Mouse (Mus musculus): ENCODE results near the gene Bak1.

Bak1 gene

DNA sequence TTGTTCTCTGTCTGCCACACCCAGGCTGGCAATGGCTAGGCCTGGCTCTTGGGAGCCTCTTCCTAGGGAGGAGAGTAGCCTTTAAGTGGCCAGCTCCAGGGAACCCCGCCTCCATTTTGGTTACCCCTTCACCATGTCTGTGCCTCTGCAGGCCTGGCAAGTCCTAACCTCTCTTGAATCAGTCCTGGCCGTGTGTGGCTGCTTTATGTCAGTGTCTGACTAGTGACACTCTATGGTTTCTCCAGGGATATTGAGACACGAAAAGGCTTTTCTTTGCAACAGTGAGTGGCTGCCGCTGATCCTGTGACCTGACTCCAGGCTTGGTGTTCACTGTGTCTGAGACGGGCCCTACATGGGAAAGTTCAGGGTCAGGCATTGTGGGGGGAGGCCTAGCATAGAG, 22.0 kb upstream of the Bak1 start:
- in situ Hi-C loops (cut with MboI, MseI), result no loop called here

DNA sequence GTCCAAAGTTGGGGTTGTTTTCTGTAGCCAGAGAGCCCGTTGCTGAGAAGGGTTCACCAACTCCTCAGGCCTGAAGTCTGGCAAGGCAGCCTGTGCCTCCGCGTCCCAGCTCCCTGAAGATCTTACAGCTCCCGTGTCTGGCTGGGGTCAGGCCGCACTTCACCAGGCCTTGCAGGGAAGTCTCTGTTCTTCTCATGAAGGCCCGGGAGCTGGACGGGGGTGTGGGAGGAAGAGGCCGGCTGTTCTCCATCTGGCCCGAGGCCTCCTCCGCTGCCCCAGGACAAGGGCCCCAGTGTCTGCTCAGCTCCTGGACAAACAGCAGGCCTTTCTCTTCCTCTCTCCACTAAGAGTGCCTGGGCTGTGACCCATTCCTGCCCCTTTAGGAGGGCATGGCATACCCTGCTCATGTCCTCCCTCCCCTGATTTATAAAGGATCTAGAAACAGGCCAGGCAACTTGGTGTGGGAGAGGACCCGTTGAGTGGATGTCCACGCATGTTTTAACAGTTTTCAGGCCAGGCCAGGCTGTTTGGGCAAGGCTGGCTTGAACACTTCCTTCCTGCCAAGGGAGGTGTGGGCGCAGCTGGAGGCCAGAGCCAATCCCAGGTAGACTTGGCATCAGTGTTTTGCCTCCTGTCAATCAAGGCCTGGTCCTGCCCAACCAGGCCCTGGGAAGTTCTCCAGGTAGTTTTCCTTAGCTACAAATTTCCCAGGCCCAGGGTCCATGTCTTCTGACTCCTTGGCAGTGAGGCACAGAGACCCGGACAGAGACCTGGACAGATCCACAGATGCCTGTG, 19.8 kb upstream of the Bak1 start:
- in situ Hi-C loops (cut with MboI, MseI), result loop anchor here (5.0 kb wide), 2 partner anchors 39 to 41 kb away; no protein-coding TSS in a partner anchor

GRCm38 (mm10) chr17:27047762-27048444, 19.1 kb upstream of the Bak1 start:
- in situ Hi-C loops (cut with MboI, MseI), result loop anchor here (5.0 kb wide), 2 partner anchors 39 to 41 kb away; no protein-coding TSS in a partner anchor

- in situ Hi-C loops (cut with MboI, MseI), result loop anchor here (5.0 kb wide), 2 partner anchors 38 to 42 kb away; no protein-coding TSS in a partner anchor
These were observed 16.4 kb upstream of the Bak1 start for GRCm38 (mm10) chr17:27045164-27045563.

DNA sequence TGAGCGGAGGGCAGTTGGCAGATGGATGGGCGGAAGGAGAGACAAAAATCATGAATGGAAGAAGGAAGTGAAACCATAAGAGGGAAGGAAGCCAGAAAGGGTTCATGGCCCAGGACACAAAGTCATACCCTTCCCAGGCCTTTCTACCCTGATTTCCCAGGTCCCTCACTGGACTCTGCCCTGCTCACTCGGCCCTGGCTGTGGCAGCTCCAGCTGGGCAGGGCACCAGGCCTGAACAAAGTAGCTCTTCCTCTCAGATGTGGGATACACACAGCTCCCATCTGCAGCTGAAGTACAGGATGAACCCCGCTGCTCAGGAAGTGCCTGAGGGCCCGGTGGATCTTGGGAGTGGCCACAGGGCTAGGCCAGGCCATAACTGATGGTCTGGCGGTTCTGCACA, 14.0 kb upstream of the Bak1 start:
- in situ Hi-C loops (cut with MboI, MseI), result no loop called here

DNA sequence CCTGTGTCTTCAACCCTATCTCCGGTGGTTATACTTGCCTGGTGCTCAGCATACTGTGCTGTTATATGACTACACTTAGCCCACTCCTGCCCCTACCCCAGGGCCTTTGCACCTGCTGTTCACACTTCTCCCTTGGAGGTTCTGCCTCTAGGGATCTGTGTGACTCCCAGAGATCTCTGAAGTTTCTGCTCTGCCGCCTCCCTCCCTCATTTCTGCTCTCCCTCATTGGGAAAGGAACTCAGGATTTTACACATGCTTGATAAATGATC, 12.9 kb upstream of the Bak1 start:
- in situ Hi-C loops (cut with MboI, MseI), result no loop called here

DNA sequence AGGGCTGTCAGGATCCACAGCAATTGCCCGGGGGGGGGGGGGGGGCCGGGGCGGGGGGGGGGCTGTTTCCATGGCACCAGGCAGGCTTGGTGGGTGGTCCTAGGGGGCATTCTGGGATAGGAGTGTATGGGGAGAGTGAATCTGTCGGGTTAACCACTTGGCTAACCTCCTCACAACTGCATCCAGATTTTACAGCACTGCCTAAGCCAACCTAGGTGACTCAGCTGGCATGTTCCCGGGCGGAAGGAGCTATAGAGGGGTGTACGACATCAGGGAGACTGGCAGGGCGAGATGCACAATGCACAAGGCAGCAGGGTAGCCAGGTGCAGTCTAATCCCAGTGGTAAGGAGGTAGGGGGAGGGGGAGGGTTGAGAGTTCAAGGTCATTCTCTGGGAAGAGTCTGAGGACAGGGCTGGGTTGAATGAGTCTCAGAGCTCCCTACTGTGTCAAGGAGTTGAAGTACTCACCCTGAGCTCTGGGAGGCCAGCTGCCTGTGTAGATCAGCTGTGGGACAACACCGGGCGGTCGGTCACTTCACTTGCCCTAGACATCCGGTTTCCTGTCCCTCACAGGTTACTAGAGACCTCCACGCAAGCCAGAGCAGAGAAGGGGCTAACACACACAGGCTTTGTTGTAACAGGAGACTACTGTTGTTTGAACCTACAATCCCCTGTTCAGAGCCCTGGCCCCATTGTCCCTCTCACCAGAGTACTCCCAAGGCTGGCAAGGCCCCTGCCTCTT, 12.4 kb upstream of the Bak1 start:
- in situ Hi-C loops (cut with MboI, MseI), result no loop called here

DNA sequence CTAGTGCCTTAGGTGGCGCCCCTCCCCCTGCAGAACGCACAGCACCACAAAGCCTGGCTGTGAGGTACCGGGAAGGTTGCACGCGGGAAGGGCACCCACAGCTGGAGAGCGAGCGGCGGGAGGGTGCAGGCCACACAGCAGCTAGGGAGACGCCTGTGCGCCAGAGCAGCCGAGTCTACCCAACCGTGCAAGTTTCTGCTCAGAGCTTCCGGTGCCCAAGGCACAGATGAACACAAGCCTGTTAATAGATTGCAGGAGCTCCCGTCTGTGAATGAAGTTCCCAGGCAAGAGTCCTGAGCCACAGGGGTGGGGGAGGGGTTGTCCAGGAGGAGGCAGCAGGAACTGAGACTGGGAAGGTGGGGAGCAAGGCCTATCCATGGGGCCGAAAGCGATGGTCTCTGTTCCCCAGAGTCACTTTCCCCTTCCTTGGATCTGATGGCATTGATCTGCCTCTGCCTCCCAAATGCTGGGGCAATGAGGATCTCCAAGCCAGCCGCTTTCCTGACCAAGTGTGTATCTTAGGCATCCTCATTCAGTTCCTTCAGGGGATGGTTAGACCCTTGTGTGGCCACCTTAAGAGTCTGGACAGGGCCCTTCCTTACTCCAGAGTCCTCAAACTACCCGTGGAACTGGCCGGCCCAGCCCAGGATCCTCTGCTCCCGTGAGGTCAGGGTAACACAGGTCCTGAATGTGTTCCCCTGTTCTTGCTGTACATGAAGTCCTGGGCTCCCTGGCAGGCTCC, 11.7 kb upstream of the Bak1 start:
- in situ Hi-C loops (cut with MboI, MseI), result no loop called here

GRCm38 (mm10) chr17:27039432-27040102, 10.8 kb upstream of the Bak1 start:
- in situ Hi-C loops (cut with MboI, MseI), result no loop called here

- in situ Hi-C loops (cut with MboI, MseI), result no loop called here
These were observed 9.7 kb upstream of the Bak1 start for GRCm38 (mm10) chr17:27038335-27039050.

DNA sequence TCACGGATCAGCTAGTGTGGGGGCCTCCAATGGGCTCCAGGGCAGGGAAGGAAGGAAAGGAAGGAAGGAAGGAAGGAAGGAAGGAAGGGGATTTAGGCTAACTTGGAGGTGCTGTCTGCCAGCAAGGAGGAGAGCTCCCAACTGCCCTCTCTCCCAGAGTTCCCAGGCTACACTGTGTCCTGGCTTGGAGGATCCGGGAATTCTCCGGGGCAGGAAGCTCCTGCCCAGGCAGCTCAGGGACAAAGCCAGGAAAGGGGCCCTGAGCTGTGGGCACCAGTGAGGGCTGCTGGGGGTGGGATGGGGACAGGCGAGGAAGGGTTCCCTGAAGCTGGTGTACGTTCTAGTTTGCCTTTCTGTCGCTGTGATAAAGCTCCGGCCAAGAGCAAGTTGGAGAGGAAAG, 7.7 kb upstream of the Bak1 start:
- in situ Hi-C loops (cut with MboI, MseI), result no loop called here

DNA sequence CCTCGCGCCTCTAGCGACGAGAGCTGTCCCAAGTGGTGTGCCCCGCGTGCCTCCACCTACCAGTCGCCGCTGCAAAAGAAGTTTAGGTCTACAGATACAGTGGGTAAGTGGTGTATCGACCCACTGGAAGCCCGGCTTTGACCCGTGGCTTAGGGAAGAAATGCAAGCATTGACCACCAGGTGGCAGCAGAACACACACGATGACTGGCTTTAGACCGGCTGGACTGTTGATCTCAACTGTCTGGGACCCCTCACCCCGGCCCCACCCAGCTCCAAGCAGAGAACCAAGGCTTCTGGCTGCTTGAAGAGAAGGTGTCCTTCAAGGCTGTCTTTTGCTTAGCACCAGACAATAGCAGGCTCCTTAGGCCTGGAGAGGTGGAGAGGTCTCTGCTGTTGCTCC, 4.1 kb upstream of the Bak1 start:
- in situ Hi-C loops (cut with MboI, MseI), result no loop called here

GRCm38 (mm10) chr17:27032328-27032727, 3.5 kb upstream of the Bak1 start:
- in situ Hi-C loops (cut with MboI, MseI), result no loop called here

GRCm38 (mm10) chr17:27030896-27031295, 2.1 kb upstream of the Bak1 start:
- in situ Hi-C loops (cut with MboI, MseI), result no loop called here

DNA sequence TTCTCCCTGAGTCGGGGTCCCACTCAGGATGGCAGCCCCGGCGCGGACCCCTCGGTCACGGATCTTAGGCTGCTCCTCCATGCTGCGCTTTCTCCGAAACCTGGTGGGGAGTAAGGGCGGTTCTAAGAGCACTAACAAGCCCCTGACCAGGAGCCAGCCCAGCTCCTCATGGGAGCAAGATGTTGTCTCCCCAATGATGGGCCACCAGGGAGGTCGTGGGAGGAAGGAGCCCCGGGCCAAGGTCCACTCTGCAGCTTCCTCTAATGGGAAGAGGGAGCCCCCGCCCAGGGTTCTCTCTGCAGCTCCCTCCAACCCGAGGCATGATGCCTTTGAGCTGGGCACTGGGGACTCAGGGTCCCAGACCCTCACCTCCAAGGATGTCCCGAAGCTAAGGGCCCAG, 622 bp upstream of the Bak1 start:
- in situ Hi-C loops (cut with MboI, MseI), result no loop called here

- in situ Hi-C loops (cut with MboI, MseI), result no loop called here
These were observed 469 bp downstream of the Bak1 start for GRCm38 (mm10) chr17:27028284-27028795.

DNA sequence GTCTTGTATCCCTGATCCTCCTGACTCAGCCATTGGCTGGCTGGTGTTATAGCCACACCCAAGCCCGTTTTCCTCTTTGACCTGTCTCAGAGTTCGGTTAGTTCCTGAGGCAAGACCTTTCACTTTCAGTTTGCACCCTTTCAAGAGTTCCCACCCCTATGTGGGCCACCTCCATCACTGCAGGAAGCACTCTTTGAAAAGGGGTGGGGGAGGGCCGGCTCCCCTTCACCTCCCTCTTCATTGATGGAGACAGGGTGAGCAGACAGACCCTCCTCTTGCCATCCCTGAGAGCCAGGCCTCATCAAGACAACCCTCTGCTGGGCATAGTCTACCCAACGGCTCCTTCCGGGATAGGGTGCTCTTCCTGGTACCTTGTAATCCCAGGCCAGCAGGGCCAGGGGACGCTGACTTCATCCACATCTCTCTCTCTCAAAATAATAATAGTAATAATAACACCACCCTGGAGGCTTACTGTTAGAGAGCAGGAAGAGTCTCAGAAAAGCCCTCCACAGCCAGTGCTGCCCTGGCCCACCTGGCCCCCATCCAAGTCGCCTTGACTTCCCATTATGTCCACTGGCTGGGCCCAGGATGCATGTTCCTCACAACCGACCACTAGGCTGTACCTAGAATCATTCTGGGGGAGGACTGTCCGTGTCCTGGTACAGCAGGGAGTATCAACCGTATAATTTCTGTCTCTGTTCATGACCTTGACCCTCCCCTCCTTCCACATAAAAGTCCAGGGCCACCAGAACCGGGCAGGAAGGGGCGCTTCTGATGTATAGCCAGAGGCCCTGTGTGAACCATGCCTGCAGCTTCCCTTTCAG, 1.1 kb downstream of the Bak1 start:
- in situ Hi-C loops (cut with MboI, MseI), result no loop called here

DNA sequence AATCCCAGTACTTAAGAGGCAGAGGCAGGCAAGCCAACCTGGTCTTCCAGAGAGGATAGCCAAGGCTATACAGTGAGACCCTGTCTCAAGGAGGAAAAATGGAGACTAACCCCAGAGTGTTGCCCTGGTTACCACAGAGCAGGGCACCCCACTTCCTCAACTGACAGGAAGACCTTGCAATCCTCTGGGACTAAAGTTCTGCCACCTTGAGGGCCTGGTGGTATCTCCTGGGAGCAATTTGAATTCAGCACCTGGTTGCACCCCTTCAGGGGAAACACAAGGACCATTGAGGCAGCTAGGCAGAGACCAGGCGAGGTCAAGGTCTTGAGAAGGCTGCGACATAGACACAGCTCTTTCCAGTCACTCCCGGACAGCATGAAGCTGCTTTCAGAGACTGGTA, 2.9 kb downstream of the Bak1 start:
- in situ Hi-C loops (cut with MboI, MseI), result no loop called here

DNA sequence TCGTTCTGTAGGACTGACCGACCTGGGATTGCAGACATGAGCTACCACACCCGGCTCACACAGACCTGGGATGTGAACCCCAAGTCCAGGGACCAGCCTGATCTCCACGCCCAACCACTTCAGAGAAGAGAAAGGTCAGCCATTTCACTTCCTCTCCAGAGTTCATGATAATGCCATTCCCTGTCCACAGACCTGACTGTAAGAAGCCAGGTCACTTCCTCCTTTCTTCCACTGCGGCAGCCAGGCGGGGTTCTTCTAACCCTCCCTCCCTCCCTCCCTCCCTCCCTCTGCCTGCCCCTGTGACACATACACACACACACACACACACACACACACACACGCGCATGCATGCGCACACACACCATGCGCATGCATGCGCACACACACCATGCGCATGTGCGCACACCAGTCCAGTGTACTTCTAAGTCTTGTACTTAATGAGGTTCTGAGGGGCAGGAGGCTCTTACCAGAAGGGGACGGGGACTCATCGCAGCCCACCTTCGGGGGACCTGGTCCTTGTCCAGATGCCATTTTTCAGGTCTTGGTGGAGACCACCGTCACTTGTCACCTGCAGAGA, 3.4 kb downstream of the Bak1 start:
- in situ Hi-C loops (cut with MboI, MseI), result no loop called here

Measured in T-helper 2 cell (primary cell).